Mouse (Mus musculus): ENCODE results near the gene Psma7. TPM values are rescaled to one million over a fixed set of nuclear protein-coding genes. Genes with fewer than 3 reads are reported as not detected.
A peak's percentile ranks its signal among the peaks of the same experiment; 100 is the strongest.

Psma7 gene
- polyA plus RNA-seq, 1 experiment from 2014 or later, result 794 TPM

DNA sequence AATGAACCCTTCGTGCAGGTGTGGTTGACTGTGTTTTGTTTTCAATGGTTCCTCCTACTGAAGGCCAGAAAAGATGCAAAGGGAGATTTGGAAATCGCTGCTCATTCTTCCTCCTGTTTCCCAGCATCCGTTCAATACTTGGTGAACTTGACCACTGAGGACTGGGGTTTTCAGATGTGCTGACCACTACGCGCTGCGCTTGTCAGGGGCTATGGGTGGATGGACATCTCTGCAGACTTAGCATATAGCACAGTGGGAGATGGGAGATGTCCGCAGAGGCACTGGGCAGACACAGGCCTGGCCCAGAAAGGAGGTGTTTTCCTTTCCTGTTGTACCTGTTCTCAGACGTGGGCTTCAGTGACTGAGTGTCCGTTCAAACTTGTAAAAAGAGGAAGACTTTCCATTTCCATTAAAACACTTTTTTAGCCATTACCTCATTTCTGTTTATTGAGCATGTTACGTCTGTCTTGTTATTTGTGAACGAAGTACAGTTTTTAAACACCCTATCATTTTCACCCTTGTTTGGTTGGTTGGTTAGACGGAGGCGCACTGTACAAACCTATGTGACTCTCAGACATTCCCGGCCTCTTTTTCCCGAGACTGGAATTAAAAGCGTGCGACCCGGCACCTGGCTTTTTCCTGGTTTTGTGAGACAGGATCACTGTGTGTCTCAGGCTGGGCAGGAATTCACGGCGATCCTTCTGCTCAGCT is 27.7 kb upstream of the Psma7 start:
- Histone ChIP-seq H3K36me3 (peaks cover 46% of the 10 kb centered on the region), H3K9me3 (peaks cover 5% of the 10 kb centered on the region; the same call in 1 of the 2 replicates)
- WGBS, result 36% methylated on average over 20 of the region's 20 CpGs

GRCm38 (mm10) chr2:180063338-180064131 is 21.3 kb upstream of the Psma7 start:
- Histone ChIP-seq H3K9me3 (peaks cover 12% of the 10 kb centered on the region; the same call in 1 of the 2 replicates), H3K4me1 (replicated peaks) (no peaks in the 10 kb centered on the region), H3K4me3 (no peak overlapping the region), H3K27ac (no peak overlapping the region), H3K36me3 (peaks cover 87% of the 10 kb centered on the region), H3K27me3 (ENCODE audit: insufficient read depth, poor library complexity, severe bottlenecking) (no peaks in the 10 kb centered on the region)
- DNase-seq (ENCODE audit: low spot score), result no peak
- 93% methylated on average over 11 of the region's 11 CpGs for WGBS

More for the DNA sequence above, 27.7 kb upstream of the Psma7 start:
- no peaks in the 10 kb centered on the region for H3K27me3 ChIP-seq (ENCODE audit: insufficient read depth, poor library complexity, severe bottlenecking)
- H3K4me3 ChIP-seq, result peak overlapping the region; percentile 80
- H3K27ac ChIP-seq, result peak overlapping the region; percentile 92
- DNase-seq (ENCODE audit: low spot score), result no peak
- H3K4me1 ChIP-seq (replicated peaks), result peaks cover 16% of the 10 kb centered on the region

DNA sequence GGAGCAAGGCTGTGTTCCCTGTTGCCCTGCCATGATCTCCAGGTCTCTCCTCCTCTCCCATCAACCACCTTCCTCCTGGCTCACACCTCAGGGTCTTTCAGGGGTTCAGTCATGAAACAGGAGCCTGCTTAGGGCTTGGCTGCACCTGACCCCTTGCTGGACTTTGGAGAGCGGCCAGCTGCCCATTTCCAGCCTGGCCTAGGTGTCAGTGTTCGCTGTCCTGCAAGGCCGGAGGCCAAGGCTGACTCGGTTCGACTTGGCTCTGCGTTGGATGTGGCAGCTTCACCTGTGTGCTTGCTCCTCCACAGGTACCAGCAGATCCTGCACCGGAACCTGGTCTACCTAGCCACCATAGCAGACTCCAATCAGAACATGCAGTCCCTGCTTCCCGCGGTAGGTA is 10.8 kb upstream of the Psma7 start:
- no peak overlapping the region for H3K4me3 ChIP-seq
- no peak for DNase-seq (ENCODE audit: low spot score)
- peaks cover 73% of the 10 kb centered on the region for H3K36me3 ChIP-seq
- peaks cover 8% of the 10 kb centered on the region; the same call in 1 of the 2 replicates for H3K4me1 ChIP-seq (replicated peaks)
- no peak overlapping the region for H3K27ac ChIP-seq
- H3K27me3 ChIP-seq (ENCODE audit: insufficient read depth, poor library complexity, severe bottlenecking), result no peaks in the 10 kb centered on the region
- no peaks in the 10 kb centered on the region for H3K9me3 ChIP-seq
- 97% methylated on average over 9 of the region's 9 CpGs for WGBS

- no peaks in the 10 kb centered on the region for H3K27me3 ChIP-seq (ENCODE audit: insufficient read depth, poor library complexity, severe bottlenecking)
- H3K4me3 ChIP-seq, result no peak overlapping the region
- H3K27ac ChIP-seq, result peak overlapping the region; percentile 36; the same call in 1 of the 2 replicates
- H3K36me3 ChIP-seq, result peaks cover 73% of the 10 kb centered on the region
- H3K9me3 ChIP-seq, result no peaks in the 10 kb centered on the region
- WGBS, result 90% methylated on average over 14 of the region's 14 CpGs
- peaks cover 8% of the 10 kb centered on the region; the same call in 1 of the 2 replicates for H3K4me1 ChIP-seq (replicated peaks)
- peak; percentile 38 for DNase-seq (ENCODE audit: low spot score)
Observed at GRCm38 (mm10) chr2:180051986-180052733, 9.9 kb upstream of the Psma7 start.

DNA sequence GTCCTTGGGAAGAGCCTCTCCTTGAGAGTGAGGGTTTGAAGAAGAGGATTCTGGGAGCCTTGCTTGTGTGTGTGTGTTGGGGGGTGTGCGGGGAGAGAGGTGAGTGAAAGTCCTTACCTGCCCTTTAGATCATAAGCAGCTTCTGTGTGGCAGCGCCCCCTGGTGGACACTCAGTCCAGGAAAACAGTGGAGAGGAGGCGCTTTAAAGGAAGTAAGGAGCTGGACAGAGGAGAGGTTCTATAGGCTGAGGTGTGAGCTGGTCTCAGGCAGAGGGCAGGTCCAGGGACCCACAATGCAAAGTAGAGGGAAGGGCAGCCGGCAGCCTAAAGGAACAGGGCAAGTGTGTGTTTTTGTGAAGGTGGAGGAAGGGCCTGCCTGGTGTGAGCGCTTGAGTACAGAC is 8.8 kb upstream of the Psma7 start:
- Histone ChIP-seq H3K4me3 (no peak overlapping the region), H3K27me3 (ENCODE audit: insufficient read depth, poor library complexity, severe bottlenecking) (no peaks in the 10 kb centered on the region), H3K27ac (0 out of 2 replicates have a peak overlapping the region, but pooled peaks have one; percentile 6), H3K9me3 (no peaks in the 10 kb centered on the region), H3K36me3 (peaks cover 73% of the 10 kb centered on the region), H3K4me1 (replicated peaks) (peaks cover 8% of the 10 kb centered on the region; the same call in 1 of the 2 replicates)
- 27% methylated on average over 5 of the region's 5 CpGs for WGBS
- peak; percentile 78 for DNase-seq (ENCODE audit: low spot score)

GRCm38 (mm10) chr2:180047980-180048635 is 5.9 kb upstream of the Psma7 start:
- Histone ChIP-seq H3K4me1 (replicated peaks) (peaks cover 30% of the 10 kb centered on the region), H3K36me3 (peaks cover 47% of the 10 kb centered on the region), H3K27ac (no peak overlapping the region), H3K27me3 (ENCODE audit: insufficient read depth, poor library complexity, severe bottlenecking) (no peaks in the 10 kb centered on the region), H3K9me3 (no peaks in the 10 kb centered on the region), H3K4me3 (no peak overlapping the region)
- DNase-seq (ENCODE audit: low spot score), result no peak
- 94% methylated on average over 18 of the region's 18 CpGs for WGBS

DNA sequence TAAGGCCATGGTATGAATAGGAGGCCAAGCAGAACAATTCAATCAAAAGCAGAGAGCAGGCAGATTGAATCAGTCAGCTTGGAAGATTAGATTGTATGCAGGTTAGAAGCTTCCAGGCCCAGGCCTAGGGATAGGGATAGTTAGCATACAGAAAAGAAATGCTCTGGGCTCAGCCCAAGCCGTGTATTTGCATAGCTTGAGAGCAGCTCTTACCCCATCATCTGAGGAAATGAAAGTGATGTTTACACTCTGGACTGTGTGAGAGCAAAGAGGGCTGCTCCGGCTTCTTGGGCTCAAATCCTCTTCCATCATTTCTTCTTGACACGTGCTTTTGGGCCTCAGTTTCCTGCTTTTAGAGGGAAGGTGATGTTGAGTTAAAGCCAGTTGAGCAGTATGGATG is 5.3 kb upstream of the Psma7 start:
- WGBS, result 94% methylated on average over 3 of the region's 3 CpGs
- no peaks in the 10 kb centered on the region for H3K27me3 ChIP-seq (ENCODE audit: insufficient read depth, poor library complexity, severe bottlenecking)
- no peak overlapping the region for H3K27ac ChIP-seq
- H3K4me1 ChIP-seq (replicated peaks), result peaks cover 35% of the 10 kb centered on the region
- H3K4me3 ChIP-seq, result no peak overlapping the region
- no peak for DNase-seq (ENCODE audit: low spot score)
- H3K36me3 ChIP-seq, result peaks cover 42% of the 10 kb centered on the region
- no peaks in the 10 kb centered on the region for H3K9me3 ChIP-seq

DNA sequence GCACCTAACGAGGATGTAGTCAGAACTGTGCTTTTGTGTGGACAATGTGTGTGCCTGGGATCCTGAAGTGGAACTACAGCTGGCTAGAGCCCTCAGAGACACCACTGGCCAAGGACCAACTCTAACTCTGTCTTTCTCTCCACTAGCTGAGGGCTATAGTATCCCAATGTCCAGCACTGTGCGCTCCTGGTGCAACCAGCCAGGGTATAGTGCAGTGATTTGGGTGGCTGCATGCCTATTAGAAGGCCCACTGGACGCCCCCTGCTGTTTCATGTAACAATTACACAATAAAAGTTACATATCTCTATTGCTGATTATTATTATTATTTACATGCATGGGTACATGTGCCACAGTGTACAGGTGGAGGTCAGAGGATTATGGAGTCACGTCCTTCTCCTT is 3.0 kb upstream of the Psma7 start:
- Histone ChIP-seq H3K27me3 (ENCODE audit: insufficient read depth, poor library complexity, severe bottlenecking) (no peaks in the 10 kb centered on the region), H3K36me3 (peaks cover 35% of the 10 kb centered on the region), H3K4me1 (replicated peaks) (peaks cover 42% of the 10 kb centered on the region), H3K4me3 (no peak overlapping the region; the same call in 1 of the 2 replicates), H3K27ac (no peak overlapping the region), H3K9me3 (no peaks in the 10 kb centered on the region)
- 56% methylated on average over 4 of the region's 4 CpGs for whole genome bisulfite sequencing
- peak; percentile 23 for DNase-seq (ENCODE audit: low spot score)

DNA sequence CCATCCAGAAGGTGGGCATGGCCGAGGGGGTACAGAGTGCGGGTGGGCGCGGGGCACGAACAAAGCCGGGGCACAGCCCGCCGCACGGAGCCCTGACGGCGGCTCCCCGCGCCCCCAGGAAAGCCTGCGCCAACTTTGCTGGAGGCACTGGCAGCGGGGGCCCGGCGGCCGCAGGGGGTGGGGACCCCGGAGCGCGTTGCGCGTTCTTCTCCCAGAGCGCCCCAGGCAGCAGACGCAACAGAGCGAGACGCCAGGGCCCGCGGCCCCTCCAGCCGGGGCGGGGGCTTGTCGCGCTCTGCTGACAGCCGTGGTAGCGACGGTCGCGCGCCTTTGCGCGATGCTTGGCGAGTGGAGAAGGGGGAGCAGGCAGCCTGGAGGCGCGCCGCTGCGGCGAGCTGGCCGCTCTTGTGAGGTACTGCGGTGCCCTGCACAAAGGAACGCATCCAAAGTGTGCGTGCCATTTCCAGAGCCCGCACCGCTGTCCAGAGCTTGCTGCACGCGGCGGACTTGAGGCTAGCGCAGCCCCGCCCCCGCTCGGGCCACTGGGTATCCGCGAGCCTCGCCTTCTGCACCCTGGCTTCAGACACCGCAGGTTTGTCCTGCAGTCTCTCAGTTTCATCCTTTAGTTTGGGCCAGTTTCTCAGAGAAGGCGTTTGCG is 754 bp upstream of the Psma7 start:
- peak overlapping the region; percentile 97 for H3K27ac ChIP-seq
- peaks cover 49% of the 10 kb centered on the region for H3K4me1 ChIP-seq (replicated peaks)
- H3K36me3 ChIP-seq, result peaks cover 43% of the 10 kb centered on the region
- no peaks in the 10 kb centered on the region for H3K27me3 ChIP-seq (ENCODE audit: insufficient read depth, poor library complexity, severe bottlenecking)
- WGBS, result under 1% methylated on average over 66 of the region's 66 CpGs
- DNase-seq (ENCODE audit: low spot score), result peak; percentile 76
- no peaks in the 10 kb centered on the region for H3K9me3 ChIP-seq
- peak overlapping the region; percentile 99 for H3K4me3 ChIP-seq

- Histone ChIP-seq H3K27ac (peak overlapping the region; percentile 97), H3K27me3 (ENCODE audit: insufficient read depth, poor library complexity, severe bottlenecking) (no peaks in the 10 kb centered on the region), H3K36me3 (peaks cover 43% of the 10 kb centered on the region), H3K4me3 (peak overlapping the region; percentile 99), H3K4me1 (replicated peaks) (peaks cover 49% of the 10 kb centered on the region), H3K9me3 (no peaks in the 10 kb centered on the region)
- WGBS, result under 1% methylated on average over 66 of the region's 66 CpGs
- no peak for DNase-seq (ENCODE audit: low spot score)
Observed at GRCm38 (mm10) chr2:180041577-180042255, 517 bp downstream of the Psma7 start.

DNA sequence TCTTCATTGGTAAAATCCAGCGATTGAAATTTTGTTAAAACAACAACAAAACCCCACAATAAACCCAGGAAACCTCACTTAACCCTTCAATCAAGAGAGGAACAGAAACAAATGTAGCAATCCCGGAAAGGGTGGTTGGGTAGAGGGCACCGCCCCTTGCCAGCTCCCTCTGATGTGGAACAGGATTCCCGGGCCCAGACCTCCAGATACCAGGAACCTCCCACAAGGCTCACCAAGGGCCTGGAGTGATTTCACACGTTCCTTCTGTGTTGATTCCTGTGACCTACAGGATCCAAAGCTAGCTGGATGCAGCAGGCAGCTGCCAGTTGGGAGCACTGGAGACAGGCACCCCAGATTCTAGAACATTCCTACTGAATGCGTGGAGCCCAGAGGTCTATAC is 1.8 kb downstream of the Psma7 start:
- Histone ChIP-seq H3K27me3 (ENCODE audit: insufficient read depth, poor library complexity, severe bottlenecking) (no peaks in the 10 kb centered on the region), H3K4me1 (replicated peaks) (peaks cover 49% of the 10 kb centered on the region), H3K36me3 (peaks cover 49% of the 10 kb centered on the region), H3K4me3 (peak overlapping the region; percentile 99), H3K27ac (no peak overlapping the region), H3K9me3 (no peaks in the 10 kb centered on the region)
- WGBS, result 63% methylated on average over 6 of the region's 6 CpGs
- DNase-seq (ENCODE audit: low spot score), result no peak

All from hindbrain, embryonic 10.5 days (tissue).